Mouse (Mus musculus) T-helper 17 cell (primary cell): ENCODE measurements around the gene Gm20388.

Experiments used
- in situ Hi-C, 2 experiments: fragments of 300-600 bp; cut with MboI, MseI; formaldehyde crosslinking; loops; 1 replicate in 1 of 2; 2 replicates in 1 of 2; pipeline ENCODE4 v1.15.1; 2025; ENCODE audit warnings: high pct_unique_total_duplicates in 2 of 2

Gene Gm20388

DNA sequence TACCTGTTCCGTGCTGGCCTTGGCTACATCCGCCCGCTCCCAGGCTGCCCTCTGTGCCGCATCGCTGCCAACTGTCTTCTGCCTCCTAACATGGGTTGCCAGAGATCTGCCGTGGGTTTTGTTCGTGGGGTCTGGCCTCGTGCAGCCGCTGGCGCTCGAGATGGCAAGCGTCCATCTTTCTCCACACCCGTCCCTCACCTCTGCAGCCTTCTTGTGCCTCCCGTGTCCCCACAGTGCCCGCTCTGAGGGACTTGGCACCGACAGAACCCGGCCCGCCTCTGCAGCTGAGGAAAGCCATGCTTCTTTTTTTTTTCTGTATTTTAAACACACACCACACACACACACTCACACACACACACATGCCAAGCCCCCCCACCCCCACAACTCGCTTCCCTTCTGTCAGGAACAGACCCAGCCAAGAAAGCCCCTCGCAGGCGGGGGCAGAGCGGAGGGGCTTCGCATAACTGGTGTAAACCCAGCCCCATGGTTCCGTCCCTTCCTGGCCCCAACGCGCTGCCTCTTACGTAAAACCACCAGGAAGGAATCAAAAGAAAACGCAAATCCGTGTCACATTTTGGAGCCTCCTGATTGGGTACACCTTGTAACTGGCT lies 2841.6 kb downstream of the Gm20388 start:
- in situ Hi-C loops, result no loop called here

GRCm38 (mm10) chr8:122758597-122758996 lies 2848.0 kb downstream of the Gm20388 start:
- in situ Hi-C loops, result no loop called here

DNA sequence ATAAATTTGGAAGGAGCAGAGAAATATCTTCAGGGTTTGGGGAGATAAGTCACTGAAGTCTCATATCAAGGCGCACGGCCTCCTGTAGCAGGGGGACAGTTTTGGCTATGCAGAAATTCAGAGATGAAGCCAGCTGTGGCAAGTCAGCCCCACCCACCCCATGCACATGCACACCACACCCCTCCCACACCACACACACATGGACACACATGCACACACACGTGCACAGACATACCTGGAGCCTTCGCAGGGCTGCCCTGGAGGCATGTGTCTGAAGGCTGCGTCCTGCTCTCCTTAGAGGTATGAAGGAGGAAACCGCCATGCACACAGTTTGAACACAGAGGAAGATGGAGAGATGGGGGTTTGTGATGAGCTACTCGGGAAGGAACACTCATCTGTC lies 2849.5 kb downstream of the Gm20388 start:
- in situ Hi-C loops, result no loop called here

DNA sequence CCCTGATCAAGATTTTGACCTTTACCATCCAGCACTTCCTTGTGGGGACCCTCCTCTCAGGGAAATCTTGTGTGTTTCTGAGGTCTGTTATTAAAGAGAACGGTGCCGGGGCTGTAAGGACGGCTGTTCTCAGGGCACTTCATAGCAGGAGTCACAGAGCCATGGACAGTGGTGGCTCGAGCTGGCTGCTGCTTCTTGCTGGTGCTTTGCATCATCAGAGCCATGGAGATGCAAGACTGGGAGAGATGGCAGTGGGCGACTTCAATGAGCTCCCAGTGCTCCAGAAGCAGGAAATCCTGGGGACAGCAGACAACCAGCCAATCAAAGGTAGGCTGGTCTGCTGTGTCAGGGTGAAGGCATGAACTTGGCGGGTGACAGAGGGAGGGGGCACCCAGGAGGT lies 2850.5 kb downstream of the Gm20388 start:
- in situ Hi-C loops, result no loop called here

- in situ Hi-C loops, result no loop called here
These were observed 2852.2 kb downstream of the Gm20388 start for GRCm38 (mm10) chr8:122762731-122763266.

DNA sequence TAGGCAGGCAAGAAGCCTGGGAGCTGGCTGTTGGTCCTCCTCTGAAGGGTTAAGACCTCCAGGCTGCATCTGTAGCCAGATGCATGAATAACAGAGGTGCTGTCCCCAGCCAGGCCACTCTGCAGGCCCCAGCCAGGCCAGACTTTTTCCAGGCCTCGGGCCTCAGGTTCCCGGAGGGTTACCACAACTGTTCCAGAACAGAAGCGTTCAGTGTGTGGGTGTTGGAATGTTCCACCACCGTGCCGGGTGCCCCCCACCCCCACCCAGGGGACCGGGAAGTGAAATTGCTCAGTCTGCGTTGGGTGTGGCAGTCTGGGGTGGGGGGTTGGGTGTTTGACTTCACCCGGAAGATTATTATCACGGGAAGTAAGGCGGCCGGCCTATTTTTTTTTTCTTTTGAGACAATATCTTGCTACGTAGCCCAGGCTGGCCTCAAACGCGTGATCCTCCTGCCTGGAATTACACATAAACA lies 2852.7 kb downstream of the Gm20388 start:
- in situ Hi-C loops, result no loop called here

- in situ Hi-C loops, result no loop called here
These were observed 2854.3 kb downstream of the Gm20388 start for GRCm38 (mm10) chr8:122764790-122765474.

- in situ Hi-C loops, result no loop called here
These were observed 2855.5 kb downstream of the Gm20388 start for GRCm38 (mm10) chr8:122766189-122766588.

DNA sequence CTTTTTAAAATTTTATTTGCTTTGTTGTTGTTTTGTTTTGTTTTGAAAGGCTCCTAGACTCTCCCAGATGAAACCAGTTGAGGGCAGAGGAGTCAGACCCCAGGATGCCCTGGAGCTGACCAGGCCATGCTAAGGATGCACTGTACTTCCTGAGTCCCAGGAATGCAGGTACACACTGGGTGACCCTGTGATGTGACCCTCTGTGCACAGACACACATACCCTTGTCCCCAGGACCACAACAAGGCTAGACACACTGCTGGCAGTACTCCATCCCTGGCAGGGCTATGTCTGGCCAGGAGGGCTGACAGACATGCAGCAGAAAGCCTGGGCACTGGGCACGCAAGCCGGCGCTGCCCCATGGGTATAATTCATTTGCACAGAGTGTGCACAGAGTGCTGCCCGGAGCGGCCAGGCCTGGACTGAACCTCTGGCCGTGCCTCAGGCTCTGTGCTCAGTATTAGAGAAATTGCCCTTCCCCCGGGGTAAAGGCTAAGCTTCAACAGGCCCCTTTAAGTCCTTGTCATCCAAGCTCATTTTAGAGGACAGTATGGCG lies 2856.1 kb downstream of the Gm20388 start:
- in situ Hi-C loops, result no loop called here

GRCm38 (mm10) chr8:122767229-122767628 lies 2856.6 kb downstream of the Gm20388 start:
- in situ Hi-C loops, result no loop called here

DNA sequence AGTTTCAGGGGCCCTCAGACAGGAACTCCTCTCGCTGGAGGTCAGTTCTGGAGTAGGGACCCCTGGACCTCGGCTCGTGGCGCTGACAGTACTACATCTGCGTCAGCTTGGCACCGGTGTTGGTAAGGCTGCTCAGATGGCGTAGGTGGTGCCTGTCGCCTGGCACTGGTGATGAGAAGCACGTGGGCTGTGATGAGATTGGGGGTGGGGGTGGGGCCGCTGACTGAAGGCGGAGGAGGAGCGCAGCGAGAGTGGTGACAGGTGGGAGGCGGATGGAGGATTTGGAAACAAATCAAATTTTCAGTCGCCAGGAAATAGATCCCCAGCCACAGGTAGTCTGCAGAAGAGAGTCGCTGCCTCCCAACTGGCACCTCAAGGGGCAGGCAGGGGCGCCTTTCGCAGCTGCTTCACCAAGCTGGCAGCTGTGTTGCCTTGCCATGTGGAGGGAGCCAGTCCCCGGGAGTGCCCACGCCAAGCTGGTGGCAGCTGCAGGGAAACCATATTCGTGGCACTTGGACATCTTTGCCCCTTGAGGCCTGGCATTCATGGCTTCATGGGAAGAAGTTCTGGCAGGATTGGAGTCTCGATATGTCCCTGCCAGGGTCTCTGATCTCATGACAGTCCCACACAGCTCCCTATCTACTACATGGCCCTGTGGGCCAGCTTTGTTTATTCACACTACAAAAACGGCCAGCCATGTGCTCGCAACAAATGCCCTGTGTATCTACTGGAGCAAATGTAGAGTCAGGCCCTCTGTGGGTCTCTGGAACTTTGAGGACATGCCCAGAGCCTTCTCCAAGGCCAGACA lies 2858.8 kb downstream of the Gm20388 start:
- in situ Hi-C loops, result no loop called here

DNA sequence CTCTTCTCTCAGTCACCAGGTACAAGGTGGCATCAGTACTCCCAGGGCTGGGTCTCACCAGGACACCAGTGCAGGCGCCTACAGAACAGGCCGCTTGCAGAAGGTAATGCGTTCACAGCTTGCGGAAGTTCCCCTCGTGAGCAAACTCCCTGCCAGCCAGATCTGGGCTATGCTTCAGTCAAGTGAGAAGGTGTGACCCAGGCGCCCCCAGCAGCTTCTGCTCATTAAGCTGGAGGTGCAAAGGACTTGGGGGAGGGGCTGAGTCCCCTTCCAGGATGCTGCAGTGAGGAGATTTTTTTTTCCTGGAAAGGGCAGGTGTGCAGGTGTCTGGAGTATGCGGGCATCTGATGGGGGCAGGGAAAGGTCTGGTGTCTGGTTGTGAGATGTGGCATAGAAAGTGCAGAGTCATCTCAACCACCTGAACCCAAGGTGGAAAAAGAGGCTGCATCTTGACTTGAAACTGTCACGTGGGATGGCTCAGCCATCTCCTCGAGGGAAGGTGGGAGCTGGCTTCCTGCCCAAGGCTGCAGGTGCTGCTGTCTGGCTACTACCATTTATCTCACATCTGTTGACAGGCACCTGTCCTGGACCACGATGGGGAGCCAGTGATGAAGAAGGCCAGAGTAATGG lies 2861.9 kb downstream of the Gm20388 start:
- in situ Hi-C loops, result no loop called here

- in situ Hi-C loops, result no loop called here
These were observed 2864.9 kb downstream of the Gm20388 start, which contains the start of gene Acsf3 for GRCm38 (mm10) chr8:122775285-122776155. Gene Acsf3, plus strand, starts transcription at chr8:122775486.

GRCm38 (mm10) chr8:122777701-122778100 lies 2867.1 kb downstream of the Gm20388 start:
- in situ Hi-C loops, result no loop called here

- in situ Hi-C loops, result no loop called here
These were observed 2868.1 kb downstream of the Gm20388 start for GRCm38 (mm10) chr8:122778703-122779239.

GRCm38 (mm10) chr8:122779255-122779654 lies 2868.6 kb downstream of the Gm20388 start:
- in situ Hi-C loops, result no loop called here

DNA sequence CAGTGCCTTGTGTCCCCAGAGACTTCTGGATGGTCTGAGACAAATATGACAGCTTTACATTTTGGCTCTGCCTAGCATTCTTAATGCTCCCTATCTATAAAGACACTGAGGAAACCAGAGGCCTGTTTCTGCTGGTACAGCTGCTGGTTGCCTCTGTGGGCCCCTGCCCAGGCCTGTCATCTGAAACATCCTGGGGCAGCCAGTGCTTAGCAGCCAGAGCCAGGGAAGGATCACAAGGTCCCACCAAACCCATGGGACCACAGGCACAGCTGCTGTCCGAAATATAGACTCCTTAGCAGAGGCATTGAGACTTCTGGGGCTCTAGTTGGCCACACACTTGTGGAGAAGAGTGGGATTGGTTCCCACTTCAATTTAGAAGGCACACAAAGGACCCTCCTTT lies 2874.1 kb downstream of the Gm20388 start:
- in situ Hi-C loops, result loop anchor here (10.0 kb wide), 2 partner anchors 1460 to 1760 kb away; no protein-coding TSS in a partner anchor

DNA sequence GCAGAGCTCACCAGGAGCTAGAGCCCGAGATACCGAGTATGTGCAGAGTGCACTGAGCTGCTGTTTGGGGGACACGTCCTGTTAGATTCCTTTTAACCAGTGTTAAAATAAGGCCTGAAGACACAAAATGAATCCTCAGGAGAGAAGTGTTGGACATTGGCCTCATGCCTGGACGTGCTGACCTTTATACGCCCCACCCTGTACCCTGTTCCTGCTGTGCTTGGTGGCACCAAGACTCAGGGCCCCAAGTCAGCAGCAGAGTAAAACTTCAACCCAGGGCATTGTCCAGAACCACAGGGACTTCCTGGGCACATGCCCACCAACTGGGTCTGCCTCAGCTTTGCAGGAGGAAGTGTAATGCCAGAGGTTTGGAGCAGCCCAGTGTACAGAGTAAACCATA lies 2879.2 kb downstream of the Gm20388 start:
- in situ Hi-C loops, result loop anchor here (10.0 kb wide), 2 partner anchors 1455 to 1755 kb away; no protein-coding TSS in a partner anchor

DNA sequence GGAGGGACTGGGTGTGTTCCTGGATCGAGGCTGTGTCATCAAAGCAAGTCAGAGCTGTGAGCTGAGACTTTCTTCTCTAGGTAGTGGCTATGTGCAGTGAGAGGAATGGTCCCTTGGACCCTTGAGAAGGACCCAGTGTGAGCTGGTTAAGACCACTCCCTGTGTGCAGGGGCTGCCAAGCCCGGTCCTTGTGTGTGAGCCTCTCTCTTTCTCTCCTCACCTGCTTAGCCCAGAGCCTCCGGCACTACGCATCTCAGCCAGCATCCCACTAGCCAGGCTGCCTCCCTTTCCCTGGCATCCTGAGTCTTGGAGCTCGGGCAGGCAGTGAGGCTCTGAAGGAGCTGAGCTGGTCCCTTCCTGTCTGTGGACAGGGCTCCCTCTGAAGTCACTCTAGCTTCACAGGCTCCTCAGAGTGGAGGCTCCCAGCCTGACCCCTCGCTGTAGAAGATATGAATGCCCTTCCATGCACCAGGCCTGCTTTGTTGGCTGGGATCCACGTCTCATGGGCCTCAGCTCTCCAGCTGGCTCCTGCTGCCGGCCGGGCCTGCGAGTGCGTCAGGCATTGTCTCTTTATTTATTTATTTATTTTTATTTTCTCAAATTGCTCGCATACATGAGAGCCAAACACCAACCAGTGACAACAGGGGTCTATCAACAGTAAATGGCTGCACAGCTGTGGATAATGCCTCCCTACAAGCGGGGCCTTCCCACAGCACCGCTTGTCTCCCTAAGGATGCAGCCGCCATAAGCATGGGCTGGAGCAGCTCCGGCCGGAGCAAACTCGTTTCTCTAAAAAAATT lies 2882.9 kb downstream of the Gm20388 start:
- in situ Hi-C loops, result no loop called here
